ENCODE assay signal across 10 mouse cellular contexts in the genomic region with DNA sequence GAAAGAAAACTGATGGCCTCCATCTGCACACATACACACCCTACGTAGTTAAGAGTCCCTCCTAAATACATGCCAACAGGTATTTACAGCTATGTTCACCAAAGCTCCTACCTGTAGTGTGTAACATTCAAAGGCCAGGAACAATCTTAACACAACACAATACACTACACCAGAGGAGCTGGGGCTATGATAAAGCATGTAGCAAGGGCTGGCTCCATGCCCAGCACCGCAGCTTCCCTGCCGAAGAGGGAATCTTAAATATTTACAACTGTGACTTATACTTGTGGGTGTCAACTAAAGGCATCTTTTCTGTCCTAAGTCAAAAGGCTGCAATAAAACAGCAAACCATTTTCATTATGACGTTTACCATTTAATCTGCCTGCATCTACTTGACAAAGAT. TPM values are rescaled to one million over a fixed set of nuclear protein-coding genes. Genes with fewer than 3 reads are reported as not detected.
DNase-seq lines count a peak whose midpoint lies in the region; ATAC-seq and TF ChIP-seq lines count a peak whose summit lies in the region.
"Had no signal": no experiment of that assay in that cellular context is flagged by ENCODE, and none has a peak within 500 bp of the region (broad histone marks: within the 10 kb centered on the region; RNA-seq: fewer than 3 reads in every experiment).

No protein-coding gene starts in this region.

- H3K9ac ChIP-seq in lung, embryonic 14.5 days = no peak overlapping the region

- intact Hi-C loops in heart, postnatal 14 days (cut with DNase I) = no loop called here
- intact Hi-C loops in heart, postnatal 36 days (cut with DNase I) = no loop called here

- 0 out of 2 replicates have a peak, but pooled peaks cover 4% of the 10 kb centered on the region for H3K4me1 ChIP-seq in lung, embryonic 14.5 days (ENCODE audit: insufficient read depth)
- H3K4me1 ChIP-seq in lung, adult 2 months (ENCODE audit: control insufficient read depth, insufficient read depth, low read length) = peaks cover 8% of the 10 kb centered on the region

- TF ChIP-seq CTCF in lung, embryonic 14.5 days (IDR thresholded peaks at IDR 0.05; ENCODE audit: low read depth) = no peak
- TF ChIP-seq CTCF in lung, adult 2 months (IDR thresholded peaks at IDR 0.05; ENCODE audit: insufficient read depth, low read length) = no peak

- no peak overlapping the region for H3K4me2 ChIP-seq in lung, embryonic 14.5 days

- H3K4me3 ChIP-seq in lung, embryonic 14.5 days (ENCODE audit: low read depth, low read length) = no peak overlapping the region
- no peak overlapping the region for H3K4me3 ChIP-seq in lung, adult 2 months (replicated peaks; ENCODE audit: extremely low read depth, low read depth, low read length)
- H3K4me3 ChIP-seq: myocyte had no signal

- TF ChIP-seq POLR2A in lung, adult 2 months (IDR thresholded peaks at IDR 0.05; ENCODE audit: borderline replicate concordance, extremely low read depth, low read depth, low read length) = no peak

- ATAC-seq in lung, embryonic 14.5 days (ENCODE audit: insufficient read depth) = no peak
- ATAC-seq in activated CD4-positive, CD25-positive, alpha-beta regulatory T cell, adult 4 months = no peak
- ATAC-seq: intestine, postnatal 0 days had no signal

- no peaks in the 10 kb centered on the region for H3K27me3 ChIP-seq in lung, embryonic 14.5 days (ENCODE audit: insufficient read depth, low read length)

- 47% methylated on average over 4 of the region's 4 CpGs for WGBS in lung, embryonic 14.5 days
- 42% methylated on average over 4 of the region's 4 CpGs for WGBS in lung, adult 2 months

- no peak overlapping the region for H3K27ac ChIP-seq in lung, embryonic 14.5 days (ENCODE audit: low read depth)

- no peaks in the 10 kb centered on the region for H3K9me3 ChIP-seq in lung, embryonic 14.5 days (ENCODE audit: low read depth, low read length)

- H3K36me3 ChIP-seq in lung, embryonic 14.5 days (ENCODE audit: insufficient read depth) = peaks cover 64% of the 10 kb centered on the region

- peak; percentile 17 to 18 for DNase-seq in heart, postnatal 14 days
- no peak for DNase-seq in heart, postnatal 36 days
- peak; percentile 78 for DNase-seq in lung, embryonic 14.5 days
- no peak for DNase-seq in lung, adult 2 months
- DNase-seq in adrenal gland, postnatal 36 days = peak; percentile 50 to 68
- DNase-seq in lung, postnatal 4 days = peak; percentile 43 to 71
- DNase-seq: cerebellum, adult 11-12 months had no signal

RNA-seq across cellular contexts. Expression of a gene that starts 41.3 kb away (rescaled TPM):
- total RNA-seq in heart, postnatal 14 days (2021) = 10 to 100 TPM; 82.5 to 86.3 TPM
- total RNA-seq in heart, postnatal 36 days (2021) = 10 to 100 TPM; 70.9 to 74.9 TPM
- 42.3 and 45.8 TPM in 2 replicates for polyA plus RNA-seq in lung, embryonic 14.5 days (2014; fragmentation: Nextera tagmentation; extraction: Ambion mirVana)
- polyA plus RNA-seq in lung, adult 2 months (2012; rRNA removed) = 59.9 and 103 TPM in 2 replicates
- 100 to 1,000 TPM; 105 to 126 TPM for total RNA-seq in adrenal gland, postnatal 36 days (2021)
- 100 to 1,000 TPM; 117 to 152 TPM for polyA plus RNA-seq in activated CD4-positive, CD25-positive, alpha-beta regulatory T cell, adult 4 months (2017; shearing (Covaris generic))

Comparison
In these comparisons a context has a peak if more than half of its experiments do, and no peak if none do; other contexts are left out.
1. DNase-seq: peak in heart, postnatal 14 days (2 of 2), lung, embryonic 14.5 days (single experiment), adrenal gland, postnatal 36 days (2 of 2) and lung, postnatal 4 days (2 of 2); none in heart, postnatal 36 days (0 of 2) and lung, adult 2 months (single experiment).